Mouse (Mus musculus) spleen, embryonic (tissue): ENCODE measurements around the gene Slc39a5.

Source experiments
- CTCF ChIA-PET: fragments of 350-600 bp; sonication (Branson Sonifier 250); formaldehyde crosslinking; loops from one replicate; lab custom pipeline; 2022; lab: Charles Lee

Gene Slc39a5

DNA sequence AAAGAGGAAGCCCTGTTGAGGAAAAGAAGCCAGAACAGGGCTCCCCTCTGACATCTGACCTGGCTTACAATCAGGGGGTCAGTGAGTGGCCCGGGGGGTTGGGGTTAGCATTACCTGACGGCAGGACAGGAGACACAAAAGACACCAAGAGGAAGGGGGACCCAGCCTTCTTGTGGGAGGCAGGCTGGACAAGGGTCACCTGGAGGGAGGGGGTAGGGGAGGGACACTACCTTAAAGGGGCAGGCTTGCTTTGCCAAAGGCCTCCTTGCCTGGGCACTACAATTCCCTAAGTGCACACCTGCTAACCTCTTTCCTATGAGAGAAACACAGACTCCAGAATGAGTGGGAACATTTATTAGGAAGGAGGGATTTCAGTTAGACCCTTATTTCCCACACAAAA, at the start of gene Slc39a5:
Gene Slc39a5, minus strand, starts transcription at position 174 of the 400 bp plus-strand sequence.
- CTCF ChIA-PET, result no interaction called here

DNA sequence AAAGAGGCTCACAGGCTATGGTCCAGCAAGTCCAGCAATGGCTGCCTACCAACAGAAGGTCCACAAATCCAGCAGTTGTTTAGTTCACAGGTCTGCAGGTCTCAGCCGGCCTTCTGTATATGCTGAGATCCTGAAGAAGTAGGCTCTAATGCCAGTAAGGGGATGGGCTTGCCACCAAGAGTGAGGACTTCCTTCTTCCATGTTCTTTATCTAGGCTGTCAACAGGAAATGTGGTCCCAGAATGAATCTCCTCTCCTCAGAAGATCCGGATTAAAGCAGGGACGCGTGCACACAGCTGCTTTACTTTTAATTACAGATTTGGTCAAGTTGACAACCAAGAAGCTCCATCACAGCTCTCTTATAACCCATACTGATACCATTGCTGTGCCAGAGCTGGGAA, 44.4 kb upstream of the Slc39a5 start:
- CTCF ChIA-PET, result no interaction called here

DNA sequence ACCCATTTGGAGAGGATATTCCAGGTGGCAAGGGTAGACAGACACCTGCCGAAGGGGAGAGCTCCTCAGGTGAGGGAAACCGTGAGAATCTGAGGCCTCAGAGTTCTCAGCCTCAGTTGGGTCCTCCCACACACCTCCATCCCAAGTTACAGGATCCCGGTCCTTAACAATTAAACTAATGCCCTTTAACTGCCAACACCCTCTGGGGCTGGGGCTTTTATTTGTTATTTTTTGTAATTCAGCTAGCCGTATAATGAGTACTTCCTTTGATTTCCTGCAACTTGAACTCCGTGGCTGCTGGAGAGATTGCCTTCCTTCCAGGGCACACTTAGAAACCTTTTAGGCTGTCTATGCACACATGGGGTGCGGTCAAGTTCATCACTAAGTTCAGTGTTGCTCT, 43.3 kb upstream of the Slc39a5 start:
- CTCF ChIA-PET, result no interaction called here

DNA sequence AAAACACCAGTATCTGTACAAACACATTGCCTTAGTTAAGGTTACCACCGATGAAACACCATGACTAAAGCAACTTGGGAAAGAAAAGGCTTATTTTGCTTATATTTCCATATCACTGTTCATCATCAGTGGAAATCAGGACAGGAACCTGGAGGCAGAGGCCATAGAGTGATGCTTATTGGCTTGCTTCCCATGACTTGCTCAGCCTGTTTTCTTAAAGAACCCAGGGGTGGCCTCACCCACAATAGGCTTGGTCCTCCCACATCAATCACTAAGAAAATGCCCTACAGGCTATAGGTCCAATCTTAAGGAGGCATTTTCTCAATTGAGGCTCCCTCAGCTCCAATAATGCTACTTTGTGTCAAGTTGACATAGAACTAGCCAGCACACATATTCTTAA, 41.7 kb upstream of the Slc39a5 start:
- CTCF ChIA-PET, result no interaction called here

DNA sequence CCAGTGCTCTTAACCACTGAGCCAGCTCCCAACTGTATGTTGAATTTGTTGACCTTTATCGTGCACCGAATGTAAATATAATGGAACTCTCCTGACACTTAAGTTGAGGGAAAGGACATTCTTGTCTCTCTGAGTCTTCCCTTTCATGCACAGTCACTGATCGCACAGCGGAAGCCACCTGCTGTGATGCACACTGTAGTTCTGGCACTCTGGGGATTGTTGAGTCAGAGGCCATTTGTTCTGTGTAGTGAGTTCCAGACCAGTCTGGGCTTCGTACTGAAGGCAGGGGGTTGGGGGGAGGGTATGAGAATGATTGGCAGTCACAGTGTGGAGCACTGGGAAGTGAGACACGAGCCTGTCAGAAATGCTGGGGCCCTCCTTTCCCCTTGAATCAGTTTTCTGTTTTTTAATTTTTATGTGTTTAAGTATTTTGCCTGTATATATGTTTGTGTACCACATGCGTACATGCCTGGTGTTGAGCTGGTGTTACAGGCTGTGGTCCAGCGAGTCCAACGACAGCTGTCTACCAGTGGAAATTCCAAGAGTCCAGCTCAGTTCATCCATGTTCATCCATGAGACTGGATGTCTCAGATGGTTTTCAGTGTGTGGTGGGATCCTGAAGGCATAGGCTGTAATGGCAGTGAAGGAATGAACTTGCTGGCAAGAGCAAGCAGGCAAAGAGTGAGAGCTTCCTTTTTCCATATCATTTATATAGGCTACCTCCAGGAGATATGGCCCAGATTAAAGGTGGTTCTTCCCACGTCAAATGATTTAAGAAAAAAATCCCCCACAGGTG, 40.5 kb upstream of the Slc39a5 start:
- CTCF ChIA-PET, result interaction anchor here (0.6 kb wide), 1 partner anchor 15 kb away, joined by 4 read pairs; no protein-coding TSS in a partner anchor

DNA sequence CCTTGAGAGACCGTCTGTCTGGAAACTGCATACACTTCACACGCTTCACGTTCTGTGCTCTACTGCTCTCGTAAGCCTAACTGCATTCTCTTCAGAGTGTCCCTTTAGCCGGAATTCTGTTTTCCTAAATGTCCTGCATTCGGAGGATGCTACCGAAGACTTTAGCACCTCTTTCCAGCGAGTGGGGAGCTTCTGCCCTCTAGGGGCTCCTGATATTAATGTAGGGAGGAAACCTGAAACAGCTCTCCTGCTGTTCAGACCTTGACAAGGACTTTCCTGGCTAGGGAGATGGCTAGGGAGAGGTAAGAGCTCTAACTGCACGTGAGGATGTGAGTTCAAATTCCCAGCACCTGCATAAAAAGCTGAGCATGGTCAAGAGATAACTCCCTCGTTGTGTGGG, 39.4 kb upstream of the Slc39a5 start:
- CTCF ChIA-PET, result interaction anchor here (0.5 to 2.4 kb wide), 8 partner anchors 15 to 228 kb away, joined by 3 to 11 read pairs (median 3); partner anchors contain the start of genes Nabp2 and Rnf41

DNA sequence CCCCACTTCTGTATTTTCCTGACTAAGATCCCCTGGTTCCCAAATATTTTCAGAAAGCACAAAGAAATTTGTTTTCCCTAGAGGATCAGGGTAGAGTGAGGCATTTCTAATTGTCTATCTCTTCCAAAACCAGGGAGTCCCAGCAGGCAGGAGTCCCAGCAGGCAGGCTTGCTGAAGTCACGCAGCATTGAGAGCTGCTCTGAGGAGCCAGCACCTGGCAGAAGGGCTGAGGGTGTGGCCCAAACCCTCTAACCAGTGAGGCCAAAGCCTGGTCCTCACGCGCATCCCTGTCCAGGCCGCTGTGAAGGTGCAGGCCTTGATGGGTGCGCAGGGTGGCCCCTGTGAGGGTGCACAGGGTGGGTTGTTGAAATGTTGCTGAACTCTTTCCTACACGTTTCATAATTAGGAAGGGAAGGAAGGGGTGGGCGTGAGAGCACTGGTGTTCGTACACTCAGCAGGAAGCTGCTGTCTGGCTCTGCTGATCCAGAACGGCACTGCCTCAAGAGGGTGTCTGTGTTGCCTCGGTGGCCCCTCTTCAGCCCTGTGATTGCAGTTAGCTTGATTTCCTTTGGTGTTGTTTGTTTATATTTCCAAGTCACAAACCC, 37.7 kb upstream of the Slc39a5 start:
- CTCF ChIA-PET, result interaction anchor here (0.5 to 2.4 kb wide), 5 partner anchors 10 to 777 kb away, joined by 3 to 13 read pairs (median 4); partner anchors contain the start of genes Nabp2 and Rnf41

DNA sequence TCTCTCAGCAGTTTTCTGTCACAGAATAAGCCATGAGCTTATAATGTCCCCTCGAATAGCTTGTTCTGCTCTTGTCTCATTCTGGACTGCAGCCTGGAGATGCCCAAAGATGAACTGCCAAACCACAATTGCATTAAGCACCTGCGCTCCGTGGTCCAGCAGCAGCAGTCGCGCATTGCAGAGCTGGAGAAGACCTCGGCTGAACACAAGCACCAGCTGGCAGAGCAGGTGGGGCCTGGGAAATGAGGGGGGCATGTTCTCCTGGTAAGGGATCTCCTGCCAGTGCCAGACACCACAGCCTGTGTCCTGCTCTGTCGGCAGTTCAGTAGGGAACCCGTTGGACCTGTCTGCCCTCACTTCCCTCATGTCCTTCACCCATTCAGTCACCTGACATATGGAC, 35.3 kb upstream of the Slc39a5 start:
- CTCF ChIA-PET, result no interaction called here

DNA sequence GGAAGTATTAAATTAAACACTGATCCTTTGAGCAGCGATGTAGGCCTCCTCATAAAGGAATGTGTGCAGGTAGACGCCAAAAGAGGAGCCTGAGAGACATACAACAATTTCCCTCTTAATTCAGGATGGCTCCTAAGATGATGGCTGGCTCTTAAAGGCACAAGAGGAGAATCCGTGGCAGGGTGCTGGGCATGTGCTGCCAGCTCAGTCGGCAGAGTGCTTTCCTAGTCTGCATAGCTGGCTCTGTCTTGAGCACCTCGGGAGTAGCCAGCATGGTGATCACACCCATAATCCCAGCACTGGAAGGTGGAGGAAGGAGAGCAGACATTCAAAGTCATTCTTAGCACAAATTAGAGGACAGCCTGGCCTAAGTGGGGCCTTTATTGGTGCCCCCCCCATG, 34.8 kb upstream of the Slc39a5 start:
- CTCF ChIA-PET, result no interaction called here

DNA sequence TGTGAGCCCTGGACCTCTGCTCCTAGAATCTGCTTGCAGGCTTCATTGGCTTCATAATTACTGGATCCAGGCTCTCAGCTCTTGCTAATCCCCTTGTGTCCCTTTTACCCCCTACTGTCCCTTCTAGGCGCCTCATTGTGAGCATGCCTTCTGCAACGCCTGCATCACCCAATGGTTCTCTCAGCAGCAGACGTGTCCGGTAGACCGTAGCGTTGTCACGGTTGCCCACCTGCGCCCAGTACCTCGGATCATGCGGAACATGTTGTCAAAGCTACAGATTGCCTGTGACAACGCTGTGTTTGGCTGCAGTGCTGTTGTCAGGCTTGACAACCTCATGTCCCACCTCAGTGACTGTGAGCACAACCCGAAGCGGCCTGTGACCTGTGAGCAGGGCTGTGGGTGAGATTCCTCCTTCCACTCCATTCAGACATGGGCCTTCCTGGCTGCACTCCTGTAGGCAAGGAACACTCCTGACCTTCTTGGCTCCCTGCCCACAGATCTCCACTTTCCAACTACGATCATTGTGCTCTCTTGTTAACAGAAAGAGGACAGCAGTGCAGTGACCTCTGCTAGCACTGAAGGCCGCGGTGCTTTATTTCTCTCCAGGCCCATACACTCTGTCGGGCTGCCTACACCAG, 34.3 kb upstream of the Slc39a5 start:
- CTCF ChIA-PET, result interaction anchor here (0.5 kb wide), 1 partner anchor 58 kb away, joined by 3 read pairs; no protein-coding TSS in a partner anchor

DNA sequence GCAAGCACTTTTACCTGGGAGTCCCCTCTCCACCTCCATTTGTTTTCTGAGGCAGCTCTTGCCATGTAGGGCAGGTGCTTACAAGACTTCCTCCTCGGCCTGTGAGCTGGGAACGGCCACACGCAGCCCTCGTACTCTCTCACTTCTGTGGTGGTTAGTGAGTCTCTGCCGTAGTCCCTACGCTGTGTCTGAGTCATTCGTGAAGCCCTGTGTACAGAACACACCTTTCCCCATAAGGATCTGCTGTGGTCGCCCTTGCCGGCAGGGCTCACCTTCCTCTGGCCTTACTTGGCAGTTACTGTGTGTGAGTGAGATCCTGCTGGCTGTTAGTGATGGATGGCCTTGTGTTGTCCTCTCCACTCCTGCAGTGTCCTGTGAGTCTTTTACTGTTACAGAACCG, 33.7 kb upstream of the Slc39a5 start:
- CTCF ChIA-PET, result interaction anchor here (0.5 kb wide), 1 partner anchor 57 kb away, joined by 3 read pairs; no protein-coding TSS in a partner anchor

DNA sequence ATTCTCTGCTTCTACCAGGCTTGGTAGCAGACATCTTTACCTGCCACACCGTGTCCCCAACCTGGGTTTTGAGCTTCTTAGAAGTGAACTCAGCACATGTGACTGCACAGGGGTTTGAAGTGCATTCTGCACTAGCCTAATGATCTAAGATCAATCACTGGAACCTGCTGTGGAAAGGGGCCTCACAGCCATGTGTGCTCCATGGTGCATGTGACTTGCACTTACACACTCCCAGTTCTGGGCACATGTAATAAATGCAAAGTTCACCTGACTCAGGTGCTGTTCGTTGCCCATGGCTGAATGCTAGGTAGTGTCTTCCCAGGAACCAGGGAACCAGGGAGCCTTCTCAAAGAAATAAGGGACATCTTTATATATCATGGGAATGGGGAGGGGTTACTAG, 32.4 kb upstream of the Slc39a5 start:
- CTCF ChIA-PET, result interaction anchor here (0.7 kb wide), 2 partner anchors 27 to 114 kb away, joined by 3 to 4 read pairs; no protein-coding TSS in a partner anchor

DNA sequence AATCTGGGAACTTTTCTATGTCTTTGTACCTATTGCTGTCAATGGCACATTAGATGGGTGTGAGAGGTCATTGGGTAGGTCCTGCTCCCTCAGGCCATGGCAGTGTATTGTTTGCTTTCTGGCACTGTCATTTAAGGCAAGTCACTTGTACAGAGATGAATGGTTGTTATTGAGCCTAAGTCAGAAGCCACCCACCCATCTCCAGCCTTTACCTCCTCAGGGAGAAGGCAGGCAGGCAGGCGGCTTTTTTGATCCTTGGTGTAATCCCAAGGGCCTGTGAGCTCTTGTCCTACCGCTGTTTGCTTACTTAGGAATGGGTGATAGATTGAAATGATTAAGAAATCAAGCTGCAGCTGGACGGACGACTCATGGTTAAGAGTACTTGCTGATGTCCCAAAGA, 28.4 kb upstream of the Slc39a5 start:
- CTCF ChIA-PET, result no interaction called here

DNA sequence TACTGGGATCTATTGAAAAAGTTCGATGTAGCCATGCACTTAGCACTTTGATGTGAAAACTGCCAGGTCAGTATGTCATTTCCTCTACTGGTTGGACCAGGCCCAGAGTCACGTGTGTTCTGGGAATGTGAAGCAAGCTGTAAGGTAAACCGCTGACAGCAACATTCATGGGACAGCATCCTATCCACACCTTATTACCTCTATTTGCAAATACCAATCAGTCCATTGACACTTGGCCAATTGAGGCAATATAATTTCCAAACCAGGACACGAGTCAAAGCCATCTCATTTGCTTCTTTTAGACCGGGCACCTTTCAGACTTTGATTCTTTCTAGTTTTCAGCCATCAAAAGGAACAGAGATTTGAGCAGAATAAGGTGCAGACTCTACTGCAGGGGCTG, 28.0 kb upstream of the Slc39a5 start:
- CTCF ChIA-PET, result no interaction called here

DNA sequence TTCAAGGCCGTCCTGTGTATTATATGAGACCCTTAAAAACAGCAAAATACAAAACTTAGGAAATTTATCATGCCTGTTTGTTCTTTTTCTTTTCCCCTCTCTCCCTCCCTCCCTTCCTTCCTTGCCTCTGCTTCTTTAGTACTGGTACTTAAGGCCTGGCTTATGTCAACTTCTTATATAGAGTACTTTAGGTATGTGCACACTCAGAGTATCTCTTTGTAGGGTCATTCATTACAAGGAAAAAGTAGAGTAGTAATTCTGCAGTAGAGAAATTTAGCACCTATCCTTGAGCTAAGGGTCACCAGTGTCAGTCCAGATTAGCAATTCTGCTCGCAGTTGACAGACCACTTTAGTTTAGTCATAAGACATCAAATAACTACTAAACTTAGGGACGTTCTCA, 24.2 kb upstream of the Slc39a5 start:
- CTCF ChIA-PET, result interaction anchor here (1.1 kb wide), 1 partner anchor 14 kb away, joined by 3 read pairs; the partner anchor contains the start of genes Nabp2 and Rnf41

DNA sequence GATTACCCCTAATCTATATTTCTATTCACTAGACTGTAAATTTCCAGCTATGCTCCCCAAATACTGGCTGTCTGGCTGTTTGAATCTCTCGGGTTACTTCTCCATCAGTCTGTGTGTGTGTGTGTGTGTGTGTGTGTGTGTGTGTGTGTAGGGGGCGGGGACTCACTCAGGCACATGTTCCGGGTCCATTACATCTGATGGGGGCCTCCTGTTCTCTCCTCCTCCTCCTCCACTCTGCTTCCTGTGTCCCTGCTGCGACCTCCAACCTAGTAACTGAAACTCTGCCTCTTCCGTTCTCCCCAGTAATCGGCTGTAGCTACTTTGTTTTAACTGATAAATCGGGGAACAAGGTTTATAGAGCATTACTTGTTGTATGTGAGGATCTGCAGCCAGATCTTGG, 23.6 kb upstream of the Slc39a5 start:
- CTCF ChIA-PET, result interaction anchor here (1.1 kb wide), 1 partner anchor 13 kb away, joined by 3 read pairs; the partner anchor contains the start of genes Nabp2 and Rnf41

DNA sequence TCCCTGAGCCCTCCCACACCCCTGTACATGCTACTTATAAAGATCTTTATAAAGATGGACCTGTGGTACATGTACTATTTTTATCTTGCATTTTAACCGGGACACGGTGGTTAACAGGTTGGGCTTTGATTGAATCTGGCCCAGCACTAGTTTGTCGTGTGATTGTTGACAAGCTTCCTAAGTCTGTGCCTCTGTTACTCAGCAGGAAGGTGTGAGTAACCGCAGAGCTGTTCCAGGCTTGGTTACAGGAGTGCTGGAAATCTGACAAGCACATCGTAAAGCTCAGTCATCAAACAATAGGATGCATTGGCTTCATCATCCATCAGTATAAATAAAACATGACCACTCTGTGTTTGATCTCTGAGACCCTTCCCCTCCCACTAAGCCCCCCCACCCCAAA, 21.4 kb upstream of the Slc39a5 start:
- CTCF ChIA-PET, result interaction anchor here (0.5 to 0.6 kb wide), 2 partner anchors 10 to 150 kb away, joined by 3 to 4 read pairs; no protein-coding TSS in a partner anchor

DNA sequence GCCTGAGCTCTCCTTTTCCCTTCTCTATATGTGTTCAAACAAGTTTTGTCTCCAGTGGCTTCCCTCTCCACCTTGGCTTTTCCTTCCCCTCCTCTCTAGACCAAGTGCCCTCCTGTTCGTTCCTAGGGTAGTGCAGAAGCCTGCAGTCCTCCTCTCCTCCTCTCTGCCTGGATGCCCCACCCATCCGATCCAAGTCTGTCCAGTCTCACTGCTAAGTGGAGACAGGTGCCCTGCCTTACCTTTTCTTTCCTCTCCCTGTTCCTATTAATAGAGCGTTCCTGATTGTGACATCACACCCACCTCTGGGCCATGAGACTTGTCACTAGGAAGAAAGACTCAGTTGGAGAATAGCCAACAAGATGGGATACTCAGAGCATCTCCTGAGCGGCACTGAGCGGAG, 13.8 kb upstream of the Slc39a5 start:
- CTCF ChIA-PET, result interaction anchor here (0.6 kb wide), 1 partner anchor 34 kb away, joined by 3 read pairs; no protein-coding TSS in a partner anchor

DNA sequence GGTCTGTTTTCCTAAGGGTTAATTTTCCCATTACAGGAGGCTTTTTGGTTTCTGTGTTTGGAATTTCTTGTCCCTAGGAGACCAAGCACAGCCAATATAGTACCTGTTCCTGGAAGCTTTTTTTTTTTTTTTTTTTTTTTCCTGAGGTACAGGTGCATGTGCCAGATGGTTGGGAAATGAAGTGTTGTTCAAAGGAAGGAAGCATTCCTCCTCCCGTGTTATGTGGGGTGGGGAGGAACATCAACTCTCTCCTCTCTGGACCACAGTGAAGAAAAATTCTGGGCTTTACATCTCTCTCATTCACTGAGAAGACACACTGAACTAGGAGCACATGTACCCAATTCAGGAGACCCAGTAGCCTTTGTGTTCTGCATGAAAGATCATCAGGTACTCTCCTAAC, 12.0 kb upstream of the Slc39a5 start:
- CTCF ChIA-PET, result interaction anchor here (0.6 kb wide), 1 partner anchor 27 kb away, joined by 3 read pairs; no protein-coding TSS in a partner anchor

DNA sequence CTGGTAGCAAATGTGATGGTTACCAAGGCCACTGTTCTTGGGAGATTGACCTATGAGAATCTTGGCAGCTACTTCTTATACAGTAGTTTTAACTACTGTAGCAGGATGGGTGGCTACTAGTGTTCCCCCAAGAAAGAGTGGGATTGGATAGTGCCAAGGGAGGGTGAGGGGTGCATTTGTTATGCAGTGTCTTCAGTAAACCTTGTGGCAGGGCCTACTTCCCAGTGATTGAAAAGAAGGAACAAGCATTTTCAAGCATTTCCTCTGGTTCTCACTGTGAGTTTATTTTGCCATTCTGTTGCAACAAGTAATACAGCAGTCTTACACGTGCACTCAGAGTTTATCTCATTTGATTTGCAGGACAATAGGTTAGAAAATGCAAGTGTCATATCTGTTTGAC, 11.5 kb upstream of the Slc39a5 start:
- CTCF ChIA-PET, result no interaction called here

DNA sequence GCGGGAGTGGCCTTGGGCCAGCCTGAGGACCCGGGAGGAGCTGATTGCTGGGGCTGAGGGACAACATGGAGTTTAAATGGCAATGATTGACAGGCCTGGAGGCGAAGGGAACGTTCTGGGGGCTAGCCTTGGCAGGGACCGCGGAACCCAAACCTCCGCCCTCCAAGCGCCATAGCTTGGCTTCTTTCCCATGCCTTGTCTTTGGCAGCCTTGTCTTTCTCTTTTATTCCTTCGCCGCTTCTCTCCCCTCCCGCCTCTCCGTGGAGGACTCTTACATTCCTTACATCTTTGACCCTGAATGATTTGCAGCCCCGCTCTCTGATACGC, 11.0 kb upstream of the Slc39a5 start:
- CTCF ChIA-PET, result interaction anchor here (0.6 to 2.2 kb wide), 3 partner anchors 10 to 43 kb away, joined by 3 to 11 read pairs (median 11); no protein-coding TSS in a partner anchor
